Mouse (Mus musculus) neural tube, embryonic 15.5 days (tissue): ENCODE measurements at regions not wholly inside any gene's neighbourhood (a gene's known extent, or its start where the extent isn't known, plus 50 kb on each side); places are given as distances from the start of the nearest gene placed in this dataset.

ENCODE experiments used
- ATAC-seq: fragments of 200-750 bp; cut with Nextera tagmentation; 2 replicates; pipeline ENCODE4 v1.8.0; 2017; ENCODE audit warnings: mild to moderate bottlenecking, moderate TSS enrichment, moderate library complexity; ENCODE audit not compliant: low FRiP score
- H3K27ac ChIP-seq: fragments of 300-500 bp; sonication (generic); replicated peaks from 2 replicates; pipeline ENCODE4 v1.5.1; 2015; ENCODE audit warnings: mild to moderate bottlenecking, inconsistent platforms
- H3K27me3 ChIP-seq: fragments of 300-500 bp; sonication (generic); replicated peaks from 2 replicates; pipeline ENCODE4 v1.6.1; 2015; ENCODE audit warnings: inconsistent platforms
- H3K36me3 ChIP-seq: fragments of 300-500 bp; sonication (generic); 2 replicates; pipeline ENCODE4 v1.6.1; 2015; ENCODE audit warnings: inconsistent platforms
- H3K4me1 ChIP-seq: fragments of 300-500 bp; sonication (generic); 2 replicates; pipeline ENCODE4 v1.6.1; 2015; ENCODE audit warnings: inconsistent platforms
- H3K4me2 ChIP-seq: fragments of 300-500 bp; sonication (generic); 2 replicates; pipeline ENCODE4 v1.6.1; 2015; ENCODE audit warnings: inconsistent platforms, mild to moderate bottlenecking, moderate library complexity
- H3K4me3 ChIP-seq: fragments of 300-500 bp; sonication (generic); replicated peaks from 2 replicates; pipeline ENCODE4 v1.5.1; 2015; ENCODE audit warnings: mild to moderate bottlenecking, inconsistent platforms
- H3K9ac ChIP-seq: fragments of 300-500 bp; sonication (generic); replicated peaks from 2 replicates; pipeline ENCODE4 v1.6.1; 2015; ENCODE audit warnings: mild to moderate bottlenecking, inconsistent platforms
- H3K9me3 ChIP-seq: fragments of 300-500 bp; sonication (generic); replicated peaks from 2 replicates; pipeline ENCODE4 v1.6.1; 2016; ENCODE audit warnings: inconsistent platforms
- WGBS: fragments of 180-500 bp; shearing (Covaris S2); methylation state at CpG from one replicate; pipeline ENCODE4 v1.1.7; 2015; ENCODE audit warnings: mixed read lengths; 5-methylcytosine and 5-hydroxymethylcytosine counted together

GRCm38 (mm10) chr17:81180813-81181424 is 116.0 kb upstream of the Thumpd2 start:
- no peaks in the 10 kb centered on the region for H3K4me1 ChIP-seq
- H3K36me3 ChIP-seq, result no peaks in the 10 kb centered on the region
- WGBS, result 83% methylated on average over 8 of the region's 8 CpGs
- H3K27ac ChIP-seq, result no peak overlapping the region
- no peak overlapping the region for H3K9ac ChIP-seq
- no peak overlapping the region for H3K4me2 ChIP-seq
- H3K27me3 ChIP-seq, result no peaks in the 10 kb centered on the region
- H3K4me3 ChIP-seq, result no peak overlapping the region
- no peaks in the 10 kb centered on the region for H3K9me3 ChIP-seq
- ATAC-seq, result no peak

GRCm38 (mm10) chr17:81176306-81176705 is 111.4 kb upstream of the Thumpd2 start:
- no peaks in the 10 kb centered on the region for H3K27me3 ChIP-seq
- WGBS, result 91% methylated on average over 3 of the region's 3 CpGs

GRCm38 (mm10) chr17:81175877-81176276 is 111.0 kb upstream of the Thumpd2 start:
- Histone ChIP-seq H3K4me3 (no peak overlapping the region), H3K36me3 (no peaks in the 10 kb centered on the region), H3K27ac (no peak overlapping the region), H3K4me1 (no peaks in the 10 kb centered on the region), H3K9ac (no peak overlapping the region), H3K27me3 (no peaks in the 10 kb centered on the region), H3K4me2 (no peak overlapping the region), H3K9me3 (no peaks in the 10 kb centered on the region)
- WGBS, result 81% methylated on average over 4 of the region's 4 CpGs
- ATAC-seq, result no peak

More at GRCm38 (mm10) chr17:81176306-81176705, 111.4 kb upstream of the Thumpd2 start:
- no peaks in the 10 kb centered on the region for H3K4me1 ChIP-seq
- H3K4me2 ChIP-seq, result no peak overlapping the region
- H3K9me3 ChIP-seq, result no peaks in the 10 kb centered on the region
- no peak for ATAC-seq
- no peak overlapping the region for H3K27ac ChIP-seq
- no peak overlapping the region for H3K4me3 ChIP-seq
- H3K9ac ChIP-seq, result no peak overlapping the region
- H3K36me3 ChIP-seq, result no peaks in the 10 kb centered on the region

GRCm38 (mm10) chr17:81172943-81173342 is 108.1 kb upstream of the Thumpd2 start:
- no peak for ATAC-seq
- Histone ChIP-seq H3K36me3 (no peaks in the 10 kb centered on the region), H3K4me2 (no peak overlapping the region), H3K4me3 (no peak overlapping the region), H3K27ac (no peak overlapping the region), H3K4me1 (no peaks in the 10 kb centered on the region), H3K9me3 (no peaks in the 10 kb centered on the region), H3K9ac (no peak overlapping the region), H3K27me3 (no peaks in the 10 kb centered on the region)
- WGBS, result 81% methylated on average over 3 of the region's 3 CpGs

DNA sequence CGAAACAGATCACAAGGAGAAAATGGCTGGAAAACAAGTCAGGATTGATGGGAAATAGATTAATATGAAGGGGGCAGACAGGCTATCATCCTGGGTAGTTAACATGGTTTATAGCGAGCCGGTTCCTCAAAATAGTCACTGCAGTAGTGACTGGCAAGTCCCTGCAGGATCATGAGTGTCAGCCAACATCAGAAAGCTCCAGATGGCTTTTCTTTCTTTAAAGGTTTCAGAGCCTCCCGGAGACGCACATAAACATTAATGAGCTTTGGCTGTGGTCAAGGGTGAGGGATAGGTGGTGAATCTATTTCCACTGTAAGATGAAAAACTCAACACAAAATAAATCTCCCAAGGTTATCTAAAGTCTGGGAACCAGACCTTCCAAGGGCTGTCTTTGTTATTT is 104.2 kb upstream of the Thumpd2 start:
- WGBS, result 66% methylated on average over 5 of the region's 5 CpGs
- Histone ChIP-seq H3K27ac (no peak overlapping the region), H3K9me3 (no peaks in the 10 kb centered on the region)

GRCm38 (mm10) chr17:81150730-81151129 is 85.8 kb upstream of the Thumpd2 start:
- Histone ChIP-seq H3K9me3 (no peaks in the 10 kb centered on the region), H3K36me3 (no peaks in the 10 kb centered on the region), H3K4me2 (no peak overlapping the region), H3K4me3 (no peak overlapping the region), H3K27ac (no peak overlapping the region), H3K9ac (no peak overlapping the region), H3K4me1 (no peaks in the 10 kb centered on the region), H3K27me3 (no peaks in the 10 kb centered on the region)
- ATAC-seq, result no peak
- WGBS, result 82% methylated on average over 4 of the region's 4 CpGs

More for the DNA sequence above, 104.2 kb upstream of the Thumpd2 start:
- Histone ChIP-seq H3K4me3 (no peak overlapping the region), H3K9ac (no peak overlapping the region), H3K4me2 (no peak overlapping the region), H3K36me3 (no peaks in the 10 kb centered on the region), H3K27me3 (no peaks in the 10 kb centered on the region), H3K4me1 (no peaks in the 10 kb centered on the region)
- ATAC-seq, result no peak

DNA sequence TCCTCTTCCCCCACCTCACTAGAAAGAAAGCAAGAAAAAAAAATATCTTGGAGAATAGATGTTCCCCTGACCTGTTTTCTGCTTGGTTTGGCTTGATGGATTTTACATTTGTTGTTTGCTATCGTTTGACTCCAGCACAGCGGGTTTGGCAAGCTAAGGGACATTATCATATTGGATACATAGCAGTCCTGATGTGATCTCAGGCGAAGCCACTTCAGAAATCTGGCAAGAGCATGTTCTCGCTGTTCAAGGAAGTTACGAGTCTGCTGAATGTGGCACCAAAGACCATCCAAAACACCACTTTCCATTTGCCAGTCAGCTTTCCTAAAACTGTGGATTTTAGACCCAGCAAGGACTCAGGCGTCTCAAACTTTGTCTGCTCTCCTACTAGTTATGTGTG is 69.8 kb upstream of the Thumpd2 start:
- no peak overlapping the region for H3K4me2 ChIP-seq
- 77% methylated on average over 6 of the region's 6 CpGs for WGBS
- H3K9ac ChIP-seq, result no peak overlapping the region
- no peak overlapping the region for H3K27ac ChIP-seq
- no peak for ATAC-seq
- H3K4me3 ChIP-seq, result no peak overlapping the region
- H3K36me3 ChIP-seq, result no peaks in the 10 kb centered on the region
- no peaks in the 10 kb centered on the region for H3K4me1 ChIP-seq
- H3K9me3 ChIP-seq, result no peaks in the 10 kb centered on the region
- no peaks in the 10 kb centered on the region for H3K27me3 ChIP-seq

DNA sequence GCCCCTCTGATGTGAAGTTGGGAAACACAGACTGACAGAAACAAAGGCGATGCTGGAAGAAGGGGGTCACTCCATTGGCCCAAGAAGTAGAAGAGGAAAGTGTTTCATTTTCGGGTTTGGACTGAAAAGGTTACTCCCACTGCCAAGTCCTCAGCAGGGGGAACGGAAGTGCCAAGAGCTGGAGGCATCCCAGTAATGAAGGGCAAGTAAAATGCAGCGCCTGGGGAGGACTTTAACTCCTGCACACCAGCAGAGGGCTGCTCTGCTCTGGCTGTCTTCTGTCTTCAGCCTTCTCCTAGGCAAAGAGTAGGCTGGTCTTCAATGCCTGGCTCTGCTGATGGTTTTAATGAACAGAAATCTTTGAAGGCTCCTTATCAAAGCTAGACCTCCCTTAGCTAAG is 68.3 kb upstream of the Thumpd2 start:
- Histone ChIP-seq H3K27me3 (no peaks in the 10 kb centered on the region), H3K4me1 (no peaks in the 10 kb centered on the region)
- 68% methylated on average over 4 of the region's 4 CpGs for WGBS

More for the DNA sequence above, 68.3 kb upstream of the Thumpd2 start:
- no peaks in the 10 kb centered on the region for H3K9me3 ChIP-seq
- H3K36me3 ChIP-seq, result no peaks in the 10 kb centered on the region
- no peak overlapping the region for H3K9ac ChIP-seq
- ATAC-seq, result no peak
- no peak overlapping the region for H3K27ac ChIP-seq
- H3K4me2 ChIP-seq, result no peak overlapping the region
- no peak overlapping the region for H3K4me3 ChIP-seq
